Mouse (Mus musculus): ENCODE data around the gene Agap1. TPM values are rescaled to one million over a fixed set of nuclear protein-coding genes. Genes with fewer than 3 reads are reported as not detected.

The Agap1 gene
- polyA plus RNA-seq, 1 experiment from 2014 or later = 21.3 TPM

DNA sequence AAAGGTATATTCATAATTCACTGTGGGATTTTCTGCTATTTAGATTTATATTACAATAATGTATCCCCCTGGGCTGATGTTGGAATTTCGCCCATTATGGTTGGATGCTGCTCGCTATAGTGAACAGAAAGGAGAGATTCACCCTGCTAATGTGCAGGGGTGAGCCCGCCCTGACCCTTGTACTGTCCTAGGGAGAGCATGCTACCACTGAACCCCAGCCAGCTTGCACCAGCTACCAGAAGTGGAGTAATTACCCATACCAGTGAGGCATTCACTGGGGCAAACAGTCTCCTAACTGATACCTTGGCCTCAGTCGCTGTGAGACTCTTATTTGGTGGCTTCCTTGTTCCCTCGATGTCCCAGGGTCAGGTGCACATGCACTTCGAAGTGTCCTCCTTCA lies 281.4 kb downstream of the Agap1 start:
- Histone ChIP-seq H3K36me3 (ENCODE audit: insufficient read depth) (0 out of 2 replicates have a peak, but pooled peaks cover 5% of the 10 kb centered on the region), H3K9ac (no peak overlapping the region), H3K4me1 (ENCODE audit: insufficient read depth) (no peaks in the 10 kb centered on the region), H3K9me3 (ENCODE audit: low read depth, low read length) (no peaks in the 10 kb centered on the region), H3K27me3 (ENCODE audit: insufficient read depth, low read length) (no peaks in the 10 kb centered on the region), H3K27ac (ENCODE audit: low read depth) (no peak overlapping the region), H3K4me3 (ENCODE audit: low read depth, low read length) (no peak overlapping the region), H3K4me2 (no peak overlapping the region)
- ATAC-seq (ENCODE audit: insufficient read depth) = no peak
- 92% methylated on average over 6 of the region's 6 CpGs for WGBS
- TF ChIP-seq CTCF (IDR thresholded peaks at IDR 0.05; ENCODE audit: low read depth) = no peak
- no peak for DNase-seq

DNA sequence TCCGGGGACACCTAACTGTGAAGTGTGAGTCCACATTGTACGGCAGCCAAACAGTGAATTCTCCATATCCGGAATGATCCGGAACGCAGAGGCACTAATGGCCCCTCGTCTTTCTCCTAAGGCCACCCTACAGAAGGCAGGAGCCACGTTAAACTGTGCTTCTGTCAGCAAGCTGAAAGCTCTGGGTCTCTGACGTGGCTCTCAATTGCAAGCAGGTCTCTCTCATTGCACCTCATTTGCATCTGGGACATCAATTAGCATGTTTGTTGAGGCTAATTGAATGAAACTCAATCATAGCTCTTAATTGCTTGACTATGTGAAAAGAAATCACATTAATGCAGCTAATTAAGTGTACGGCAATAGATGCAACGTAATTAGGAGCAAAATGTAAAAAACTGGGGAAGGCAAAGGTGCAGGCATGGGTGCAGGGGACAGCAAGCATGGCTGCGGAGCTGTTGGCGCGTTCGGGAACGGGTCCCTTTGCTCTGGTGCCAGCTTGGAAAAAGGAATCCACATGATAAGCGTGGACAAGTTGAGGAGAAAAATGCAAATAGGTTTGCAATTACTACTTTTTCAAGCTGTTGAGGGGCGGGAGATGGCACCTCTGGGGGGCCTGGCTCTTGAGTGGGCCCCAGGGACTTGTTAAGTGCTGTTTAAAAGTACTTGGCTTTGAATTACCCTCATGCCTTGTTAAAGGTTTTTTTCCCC lies 284.6 kb downstream of the Agap1 start:
- Histone ChIP-seq H3K9me3 (ENCODE audit: low read depth, low read length) (no peaks in the 10 kb centered on the region), H3K9ac (no peak overlapping the region), H3K4me1 (ENCODE audit: insufficient read depth) (no peaks in the 10 kb centered on the region), H3K27ac (ENCODE audit: low read depth) (no peak overlapping the region), H3K27me3 (ENCODE audit: insufficient read depth, low read length) (no peaks in the 10 kb centered on the region), H3K36me3 (ENCODE audit: insufficient read depth) (peaks cover 6% of the 10 kb centered on the region; the same call in 1 of the 2 replicates), H3K4me2 (no peak overlapping the region), H3K4me3 (ENCODE audit: low read depth, low read length) (no peak overlapping the region)
- no peak for TF ChIP-seq CTCF (IDR thresholded peaks at IDR 0.05; ENCODE audit: low read depth)
- ATAC-seq (ENCODE audit: insufficient read depth) (no peak), DNase-seq (peak; percentile 63)
- WGBS = 47% methylated on average over 17 of the region's 17 CpGs

DNA sequence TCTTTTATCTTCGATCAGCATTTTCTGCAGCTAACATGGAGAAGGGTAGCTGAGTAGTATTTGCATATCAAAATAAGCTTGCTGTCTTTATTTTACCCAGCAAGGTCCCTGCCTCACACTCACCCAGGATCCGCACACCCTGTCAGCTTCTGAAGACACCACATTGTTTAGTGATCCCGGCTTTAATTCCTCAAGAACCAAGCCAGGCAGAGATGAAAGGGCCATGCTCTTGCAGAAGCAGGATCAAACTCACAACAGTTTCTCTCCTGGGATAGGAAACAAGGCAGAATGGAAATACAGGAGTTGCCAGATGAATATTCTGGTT lies 285.1 kb downstream of the Agap1 start:
- no peak for DNase-seq
- no peak overlapping the region for H3K9ac ChIP-seq
- no peaks in the 10 kb centered on the region for H3K27me3 ChIP-seq (ENCODE audit: insufficient read depth, low read length)
- H3K27ac ChIP-seq (ENCODE audit: low read depth) = no peak overlapping the region
- WGBS = 36% methylated on average over 3 of the region's 3 CpGs
- peaks cover 6% of the 10 kb centered on the region; the same call in 1 of the 2 replicates for H3K36me3 ChIP-seq (ENCODE audit: insufficient read depth)
- no peak overlapping the region for H3K4me2 ChIP-seq
- no peaks in the 10 kb centered on the region for H3K4me1 ChIP-seq (ENCODE audit: insufficient read depth)
- no peak for TF ChIP-seq CTCF (IDR thresholded peaks at IDR 0.05; ENCODE audit: low read depth)
- no peak overlapping the region for H3K4me3 ChIP-seq (ENCODE audit: low read depth, low read length)
- no peak for ATAC-seq (ENCODE audit: insufficient read depth)
- H3K9me3 ChIP-seq (ENCODE audit: low read depth, low read length) = no peaks in the 10 kb centered on the region

DNA sequence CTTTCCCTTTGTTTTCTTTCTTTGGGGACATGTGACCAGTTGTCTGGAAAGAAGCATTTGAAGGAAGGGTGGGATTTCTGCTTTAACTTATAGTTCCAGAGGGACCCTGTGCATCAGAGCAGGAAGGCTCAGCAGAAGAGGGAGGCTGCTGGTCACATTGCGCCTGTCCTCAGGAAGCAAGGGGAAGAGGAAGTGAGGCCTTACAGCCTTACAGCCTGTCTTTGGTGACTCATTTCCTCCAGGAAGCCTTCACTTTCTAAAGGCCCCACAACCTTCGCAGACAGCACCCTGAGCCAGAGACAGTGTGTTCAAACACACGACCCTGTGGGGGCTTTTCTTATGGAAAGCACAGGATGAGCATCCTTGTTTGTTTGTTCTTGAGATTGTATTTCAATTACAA lies 287.8 kb downstream of the Agap1 start:
- WGBS = 71% methylated on average over 3 of the region's 3 CpGs
- no peak overlapping the region for H3K4me3 ChIP-seq (ENCODE audit: low read depth, low read length)
- no peak overlapping the region for H3K4me2 ChIP-seq
- no peaks in the 10 kb centered on the region for H3K4me1 ChIP-seq (ENCODE audit: insufficient read depth)
- peaks cover 6% of the 10 kb centered on the region; the same call in 1 of the 2 replicates for H3K36me3 ChIP-seq (ENCODE audit: insufficient read depth)
- no peak for ATAC-seq (ENCODE audit: insufficient read depth)
- no peak for DNase-seq
- H3K27me3 ChIP-seq (ENCODE audit: insufficient read depth, low read length) = no peaks in the 10 kb centered on the region
- H3K9ac ChIP-seq = no peak overlapping the region
- no peak for TF ChIP-seq CTCF (IDR thresholded peaks at IDR 0.05; ENCODE audit: low read depth)
- no peaks in the 10 kb centered on the region for H3K9me3 ChIP-seq (ENCODE audit: low read depth, low read length)
- H3K27ac ChIP-seq (ENCODE audit: low read depth) = no peak overlapping the region

DNA sequence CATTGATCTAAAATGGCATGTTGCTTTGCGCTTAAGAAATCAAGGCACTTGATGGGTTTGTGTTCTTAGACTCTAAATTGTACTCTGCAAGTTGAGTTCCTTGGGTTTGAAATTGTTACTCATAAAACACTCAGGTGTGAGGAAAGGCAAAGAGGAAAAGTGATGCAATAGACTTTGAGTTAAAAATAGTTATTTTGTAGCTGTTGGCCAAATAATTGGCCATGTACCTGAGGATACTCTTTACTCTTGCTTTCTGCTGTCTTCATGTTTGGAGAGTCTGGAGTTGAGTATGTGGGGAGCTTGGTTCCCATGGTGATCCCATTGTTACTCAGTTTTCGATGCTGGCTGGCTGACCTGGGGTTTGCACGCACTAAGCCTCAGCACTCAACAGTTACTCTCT lies 291.6 kb downstream of the Agap1 start:
- no peak for ATAC-seq (ENCODE audit: insufficient read depth)
- Histone ChIP-seq H3K4me3 (ENCODE audit: low read depth, low read length) (no peak overlapping the region), H3K36me3 (ENCODE audit: insufficient read depth) (peaks cover 6% of the 10 kb centered on the region; the same call in 1 of the 2 replicates), H3K27ac (ENCODE audit: low read depth) (no peak overlapping the region), H3K4me2 (no peak overlapping the region), H3K4me1 (ENCODE audit: insufficient read depth) (peaks cover 7% of the 10 kb centered on the region; the same call in 1 of the 2 replicates), H3K9me3 (ENCODE audit: low read depth, low read length) (no peaks in the 10 kb centered on the region), H3K9ac (no peak overlapping the region), H3K27me3 (ENCODE audit: insufficient read depth, low read length) (no peaks in the 10 kb centered on the region)
- TF ChIP-seq CTCF (IDR thresholded peaks at IDR 0.05; ENCODE audit: low read depth) = no peak
- WGBS = 81% methylated on average over 3 of the region's 3 CpGs
- no peak for DNase-seq

DNA sequence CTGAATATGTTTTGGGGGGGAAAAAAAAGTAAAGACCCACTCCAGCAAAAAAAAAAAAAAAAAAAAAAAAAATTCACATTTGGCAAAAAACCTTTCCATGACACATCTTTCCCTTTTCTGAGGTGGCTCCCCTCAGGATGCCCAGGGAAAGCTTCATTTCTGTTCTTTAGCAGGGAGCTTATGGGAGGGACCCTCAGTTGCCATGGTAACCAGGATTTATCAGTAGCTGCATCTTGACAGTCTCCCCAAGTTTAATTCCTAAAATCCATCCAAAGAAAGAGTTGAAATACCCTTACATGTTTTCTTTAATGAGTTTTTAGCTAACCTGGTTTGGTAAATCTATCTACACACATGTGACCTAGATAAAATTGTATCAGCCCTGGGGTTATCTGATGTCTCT lies 295.1 kb downstream of the Agap1 start:
- no peak for ATAC-seq (ENCODE audit: insufficient read depth)
- no peak overlapping the region for H3K4me2 ChIP-seq
- H3K9ac ChIP-seq = no peak overlapping the region
- no peak for TF ChIP-seq CTCF (IDR thresholded peaks at IDR 0.05; ENCODE audit: low read depth)
- H3K27ac ChIP-seq (ENCODE audit: low read depth) = no peak overlapping the region
- no peaks in the 10 kb centered on the region for H3K36me3 ChIP-seq (ENCODE audit: insufficient read depth)
- peak; percentile 12 for DNase-seq
- H3K9me3 ChIP-seq (ENCODE audit: low read depth, low read length) = no peaks in the 10 kb centered on the region
- no peaks in the 10 kb centered on the region for H3K27me3 ChIP-seq (ENCODE audit: insufficient read depth, low read length)
- no peak overlapping the region for H3K4me3 ChIP-seq (ENCODE audit: low read depth, low read length)
- H3K4me1 ChIP-seq (ENCODE audit: insufficient read depth) = peaks cover 7% of the 10 kb centered on the region; the same call in 1 of the 2 replicates

DNA sequence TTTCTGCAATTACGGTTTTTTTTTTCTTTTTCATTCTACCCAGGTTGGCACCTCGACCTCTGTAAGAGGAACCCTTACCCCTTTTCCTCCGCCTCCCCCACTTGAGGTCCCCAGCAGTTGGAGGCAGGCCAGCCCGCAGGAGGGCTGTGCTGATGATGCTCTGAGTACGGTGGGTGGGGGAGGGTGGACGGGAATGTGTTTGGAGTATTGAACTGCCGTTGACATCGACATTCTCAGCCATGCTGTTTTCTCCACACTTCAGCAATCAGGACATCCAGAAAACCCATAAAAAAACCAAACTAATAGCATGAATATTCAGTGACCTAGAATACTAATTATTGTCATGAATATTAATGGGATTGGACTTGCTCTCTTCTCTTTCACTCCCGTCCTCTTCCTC lies 295.9 kb downstream of the Agap1 start:
- no peaks in the 10 kb centered on the region for H3K9me3 ChIP-seq (ENCODE audit: low read depth, low read length)
- no peak overlapping the region for H3K9ac ChIP-seq
- H3K36me3 ChIP-seq (ENCODE audit: insufficient read depth) = no peaks in the 10 kb centered on the region
- H3K27ac ChIP-seq (ENCODE audit: low read depth) = no peak overlapping the region
- no peak for ATAC-seq (ENCODE audit: insufficient read depth)
- H3K4me2 ChIP-seq = peak overlapping the region; percentile 47
- 6% methylated on average over 9 of the region's 9 CpGs for WGBS
- H3K4me3 ChIP-seq (ENCODE audit: low read depth, low read length) = no peak overlapping the region
- H3K27me3 ChIP-seq (ENCODE audit: insufficient read depth, low read length) = no peaks in the 10 kb centered on the region
- no peak for TF ChIP-seq CTCF (IDR thresholded peaks at IDR 0.05; ENCODE audit: low read depth)
- H3K4me1 ChIP-seq (ENCODE audit: insufficient read depth) = peaks cover 7% of the 10 kb centered on the region; the same call in 1 of the 2 replicates
- DNase-seq = peak; percentile 27

Measured in lung, embryonic 14.5 days (tissue).